Mouse (Mus musculus) spleen, adult 2 months (tissue): ENCODE data around the gene Dusp8.
"Not testable (repeated sequence)": the region's sequence is repeated elsewhere in the genome, so short reads cannot be mapped to it uniquely, and the experiment has no call there.

Experiments used
- CTCF ChIP-seq: fragments of 200-500 bp; IDR thresholded peaks from 2 replicates; pipeline ENCODE4 v1.5.1; 2011; ENCODE audit warnings: mild to moderate bottlenecking, inconsistent platforms; ENCODE audit not compliant: insufficient read depth, insufficient read length, insufficient replicate concordance; ENCODE audit errors: extremely low read depth
- POLR2A ChIP-seq: fragments of 200-500 bp; IDR thresholded peaks from 2 replicates; pipeline ENCODE4 v1.6.1; 2011; ENCODE audit warnings: low read depth, low read length, inconsistent platforms

- not testable (repeated sequence) for TF ChIP-seq POLR2A, CTCF
Measured at GRCm38 (mm10) chr7:142135934-142136333, 40.3 kb upstream of the Dusp8 start, which contains the start of gene Gm39115.
